Mouse (Mus musculus) spleen, adult 2 months (tissue): ENCODE results near the gene Siah2. TPM values are rescaled to one million over a fixed set of nuclear protein-coding genes. Genes with fewer than 3 reads are reported as not detected.

Source experiments
- DNase-seq, 2 experiments: peaks; one replicate each; pipeline versions ENCODE4 v3.0.0 to v3.0.0-alpha.2; 2012 to 2021; ENCODE audit warnings: low spot score in 2 of 2, low read depth in 1 of 2
- H3K27ac ChIP-seq: fragments of 200-500 bp; 2 replicates; pipeline ENCODE4 v1.5.1; 2012; ENCODE audit warnings: low read length, inconsistent platforms; ENCODE audit not compliant: insufficient read depth
- H3K27me3 ChIP-seq: fragments of 200-500 bp; 2 replicates; pipeline ENCODE4 v1.6.1; 2012; ENCODE audit warnings: mild to moderate bottlenecking, moderate library complexity, low read length, inconsistent platforms; ENCODE audit not compliant: control insufficient read depth, insufficient read depth
- H3K36me3 ChIP-seq: fragments of 200-500 bp; 2 replicates; pipeline ENCODE4 v1.6.1; 2012; ENCODE audit warnings: mild to moderate bottlenecking, low read length, inconsistent platforms; ENCODE audit not compliant: control insufficient read depth, insufficient read depth
- H3K4me1 ChIP-seq: fragments of 200-500 bp; 2 replicates; pipeline ENCODE4 v1.6.1; 2011; ENCODE audit warnings: inconsistent platforms; ENCODE audit not compliant: control insufficient read depth, insufficient read depth, insufficient read length
- H3K4me3 ChIP-seq: fragments of 200-500 bp; 2 replicates; pipeline ENCODE4 v1.5.1; 2011; ENCODE audit warnings: mild to moderate bottlenecking, inconsistent platforms; ENCODE audit not compliant: insufficient read depth, insufficient read length; ENCODE audit errors: extremely low read depth
- CTCF ChIP-seq: fragments of 200-500 bp; IDR thresholded peaks from 2 replicates; pipeline ENCODE4 v1.5.1; 2011; ENCODE audit warnings: mild to moderate bottlenecking, inconsistent platforms; ENCODE audit not compliant: insufficient read depth, insufficient read length, insufficient replicate concordance; ENCODE audit errors: extremely low read depth
- POLR2A ChIP-seq: fragments of 200-500 bp; IDR thresholded peaks from 2 replicates; pipeline ENCODE4 v1.6.1; 2011; ENCODE audit warnings: low read depth, low read length, inconsistent platforms
- WGBS: fragments of 180-500 bp; shearing (Covaris S2); methylation state at CpG from one replicate; pipeline ENCODE4 v1.1.7; 2018; 5-methylcytosine and 5-hydroxymethylcytosine counted together
- polyA plus RNA-seq: library from polyadenylated mRNA; depleted of rRNA; stranded (reverse); fragments of >200 nt; gene quantifications from 2 replicates; pipeline ENCODE4 v1.2.3, GENCODE M21; 2012

Gene Siah2
- polyA plus RNA-seq, 1 experiment, result 14.6 TPM

DNA sequence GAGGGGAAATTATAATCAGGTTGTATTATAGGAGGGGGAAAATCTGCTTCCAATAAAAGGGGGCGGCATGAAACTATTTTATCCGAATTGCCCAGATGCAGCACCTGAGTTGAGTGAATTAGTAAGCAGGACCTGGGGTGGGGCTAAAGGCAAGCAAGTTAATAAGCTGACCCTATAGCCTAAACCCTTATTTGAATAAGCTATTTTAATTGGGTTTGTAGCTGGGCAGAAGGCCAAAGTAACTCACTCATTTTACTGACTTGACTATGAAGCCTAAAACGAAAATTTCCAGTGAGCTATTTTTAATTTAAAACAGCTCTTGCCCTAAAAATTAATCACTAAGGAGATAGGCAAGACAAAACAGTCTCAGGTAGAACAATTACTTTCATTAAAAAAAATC is 2.5 kb downstream of the Siah2 start:
- Histone ChIP-seq H3K4me3 (no peak overlapping the region), H3K27ac (no peak overlapping the region), H3K27me3 (no peaks in the 10 kb centered on the region), H3K4me1 (peaks cover 3% of the 10 kb centered on the region; the same call in 1 of the 2 replicates), H3K36me3 (no peaks in the 10 kb centered on the region; the same call in 1 of the 2 replicates)
- WGBS, result 73% methylated on average over 3 of the region's 3 CpGs
- no peak for DNase-seq
- TF ChIP-seq CTCF (no peak), POLR2A (no peak)

DNA sequence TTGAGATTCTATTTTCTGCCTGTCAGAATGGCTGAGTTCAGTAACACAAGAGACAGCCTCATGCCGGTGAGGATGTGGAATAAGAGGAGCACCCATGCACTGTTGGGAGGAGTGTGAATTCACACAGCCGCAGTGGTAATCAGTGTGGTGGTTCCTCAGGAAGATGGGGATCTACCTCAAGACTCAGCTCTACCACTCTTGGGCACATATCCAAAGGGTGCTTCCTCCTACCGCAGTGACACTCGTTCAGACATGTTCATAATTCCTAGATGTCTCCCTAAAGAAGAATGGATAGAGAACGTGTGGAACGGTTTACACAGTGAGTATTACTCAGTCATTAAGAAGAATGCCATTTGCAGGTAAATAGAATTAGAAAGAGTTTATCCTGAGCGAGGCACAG is 3.1 kb downstream of the Siah2 start:
- 80% methylated on average over 7 of the region's 7 CpGs for WGBS
- no peaks in the 10 kb centered on the region; the same call in 1 of the 2 replicates for H3K36me3 ChIP-seq
- no peak overlapping the region for H3K4me3 ChIP-seq
- no peak for DNase-seq
- peaks cover 3% of the 10 kb centered on the region; the same call in 1 of the 2 replicates for H3K4me1 ChIP-seq
- H3K27me3 ChIP-seq, result no peaks in the 10 kb centered on the region
- TF ChIP-seq CTCF, result no peak
- H3K27ac ChIP-seq, result no peak overlapping the region

DNA sequence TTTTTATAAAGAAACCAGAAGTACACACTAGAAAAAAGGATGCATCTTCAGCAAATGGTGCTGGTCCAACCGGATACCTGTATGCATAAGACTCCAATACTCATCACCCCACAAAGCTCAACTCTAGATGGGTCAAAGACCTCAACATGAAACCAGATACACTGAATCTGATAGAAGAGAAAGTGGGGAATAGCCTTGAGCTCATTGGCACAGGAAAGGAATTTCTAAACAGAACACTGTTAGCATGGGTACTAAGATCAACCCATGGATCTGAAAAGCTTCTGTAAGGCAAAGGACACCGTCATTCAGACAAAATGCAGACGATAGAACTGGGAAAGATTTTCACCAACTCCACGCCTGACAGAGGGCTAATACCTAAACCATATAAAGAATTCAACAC is 3.6 kb downstream of the Siah2 start:
- no peak for DNase-seq
- Histone ChIP-seq H3K36me3 (no peaks in the 10 kb centered on the region; the same call in 1 of the 2 replicates), H3K27ac (no peak overlapping the region), H3K27me3 (no peaks in the 10 kb centered on the region), H3K4me1 (peaks cover 3% of the 10 kb centered on the region; the same call in 1 of the 2 replicates), H3K4me3 (no peak overlapping the region)
- WGBS, result 91% methylated on average over 4 of the region's 4 CpGs
- TF ChIP-seq POLR2A (no peak), CTCF (no peak)

DNA sequence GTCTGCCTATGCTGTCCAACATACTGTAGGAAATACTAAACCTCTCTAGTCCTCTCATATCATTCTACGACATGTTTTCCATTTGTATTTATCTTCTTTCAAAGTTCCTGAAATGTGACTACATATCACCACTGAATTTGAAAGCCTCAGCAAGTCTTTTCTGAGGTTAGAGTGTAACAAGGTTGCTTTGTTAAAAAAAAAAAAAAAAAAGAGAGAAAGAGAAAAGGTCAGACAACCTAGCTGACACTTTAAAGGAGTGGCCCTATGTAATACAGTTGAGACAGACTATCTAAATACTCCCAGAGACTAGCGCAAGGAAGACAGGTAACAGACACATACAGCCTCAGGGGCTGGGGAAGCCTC is 5.3 kb downstream of the Siah2 start:
- WGBS, result 94% methylated on average over 2 of the region's 2 CpGs
- DNase-seq, result no peak
- TF ChIP-seq POLR2A (no peak), CTCF (no peak)

DNA sequence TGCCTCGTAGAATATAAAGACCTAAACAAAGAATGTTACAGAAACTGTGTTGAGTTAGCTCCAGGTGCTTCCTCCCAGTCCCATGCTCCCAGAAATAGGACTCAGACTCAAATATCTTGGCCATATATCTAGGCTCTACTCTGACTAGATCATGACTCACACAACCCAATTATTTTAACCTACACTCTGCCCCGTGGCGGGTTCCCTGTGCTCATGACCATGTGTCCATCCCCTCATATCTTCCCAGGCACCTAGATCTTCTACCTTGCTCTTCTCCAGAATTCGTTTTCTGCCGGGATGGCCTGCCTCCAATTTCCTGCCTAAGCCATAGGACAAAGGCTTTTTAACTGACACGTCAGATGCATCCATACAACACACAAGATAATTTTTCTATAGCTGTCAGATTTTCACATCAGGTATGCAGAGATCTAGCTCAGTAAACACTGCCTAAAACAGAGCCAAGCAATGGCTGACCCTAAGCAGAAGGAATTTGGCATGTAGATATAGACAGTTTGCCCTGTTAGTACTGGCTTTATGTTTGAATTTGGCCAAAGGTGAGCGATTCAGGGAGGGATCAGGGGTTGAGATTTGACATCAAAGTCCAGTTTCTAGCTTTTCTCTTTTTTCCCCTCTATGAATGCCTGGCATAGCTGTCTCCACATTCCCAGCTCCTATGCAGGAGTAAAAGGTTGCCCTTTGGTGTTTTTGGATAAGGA is 5.8 kb downstream of the Siah2 start:
- no peaks in the 10 kb centered on the region; the same call in 1 of the 2 replicates for H3K36me3 ChIP-seq
- no peak for TF ChIP-seq POLR2A
- no peak for TF ChIP-seq CTCF
- peaks cover 3% of the 10 kb centered on the region; the same call in 1 of the 2 replicates for H3K4me1 ChIP-seq
- DNase-seq, result no peak
- no peak overlapping the region for H3K27ac ChIP-seq
- no peak overlapping the region for H3K4me3 ChIP-seq
- 88% methylated on average over 7 of the region's 7 CpGs for WGBS
- no peaks in the 10 kb centered on the region for H3K27me3 ChIP-seq

More for the DNA sequence above, 5.3 kb downstream of the Siah2 start:
- H3K27ac ChIP-seq, result no peak overlapping the region
- no peak overlapping the region for H3K4me3 ChIP-seq
- peaks cover 3% of the 10 kb centered on the region; the same call in 1 of the 2 replicates for H3K4me1 ChIP-seq
- no peaks in the 10 kb centered on the region; the same call in 1 of the 2 replicates for H3K36me3 ChIP-seq
- no peaks in the 10 kb centered on the region for H3K27me3 ChIP-seq

DNA sequence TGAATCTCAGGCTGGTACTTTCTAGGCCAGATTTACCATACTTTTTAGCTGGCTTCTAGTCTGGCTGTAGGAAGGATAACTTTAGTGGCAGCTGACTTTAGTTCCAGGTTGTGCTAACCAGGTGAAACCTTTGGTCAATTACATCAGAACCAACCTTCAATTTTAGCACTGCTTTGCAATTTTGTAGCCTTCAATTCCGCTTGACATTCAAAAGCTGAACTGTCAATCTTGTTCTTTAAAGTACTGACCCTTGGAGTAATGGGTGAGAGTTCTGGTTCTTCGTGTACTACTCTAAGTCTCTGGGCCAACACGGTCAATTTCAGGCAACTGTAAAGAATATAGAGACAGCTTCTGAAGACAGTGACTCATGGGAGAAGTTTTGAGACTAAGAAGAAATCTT is 6.8 kb downstream of the Siah2 start:
- Histone ChIP-seq H3K4me1 (peaks cover 3% of the 10 kb centered on the region; the same call in 1 of the 2 replicates), H3K36me3 (no peaks in the 10 kb centered on the region; the same call in 1 of the 2 replicates)

DNA sequence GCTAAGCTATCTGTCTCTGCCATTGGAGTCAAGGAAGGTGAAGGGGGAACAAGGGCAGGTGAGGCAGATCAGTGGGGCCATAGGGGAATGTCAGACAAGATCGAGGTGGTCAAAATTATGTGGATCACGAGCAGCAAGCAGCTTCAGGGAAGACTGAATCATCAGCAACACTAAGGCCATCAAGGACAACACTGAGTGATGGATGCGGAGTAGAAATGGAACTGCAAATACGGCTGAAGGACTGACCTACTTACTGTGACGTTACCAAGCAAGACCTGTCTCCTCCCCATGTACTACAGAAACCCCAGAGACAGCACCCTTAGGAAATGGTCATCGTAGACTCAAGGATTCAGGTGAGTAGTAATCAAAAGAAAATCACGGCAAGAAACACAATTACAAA is 8.9 kb downstream of the Siah2 start:
- Histone ChIP-seq H3K27ac (no peak overlapping the region), H3K36me3 (no peaks in the 10 kb centered on the region; the same call in 1 of the 2 replicates), H3K4me1 (no peaks in the 10 kb centered on the region; the same call in 1 of the 2 replicates), H3K27me3 (no peaks in the 10 kb centered on the region), H3K4me3 (no peak overlapping the region)
- TF ChIP-seq POLR2A, result no peak
- TF ChIP-seq CTCF, result no peak
- 93% methylated on average over 7 of the region's 7 CpGs for WGBS
- DNase-seq, result no peak

More for the DNA sequence above, 6.8 kb downstream of the Siah2 start:
- TF ChIP-seq POLR2A, result no peak
- TF ChIP-seq CTCF, result no peak
- H3K4me3 ChIP-seq, result no peak overlapping the region
- no peaks in the 10 kb centered on the region for H3K27me3 ChIP-seq
- 91% methylated on average over 3 of the region's 3 CpGs for WGBS
- no peak for DNase-seq
- H3K27ac ChIP-seq, result no peak overlapping the region
